In genomic region chr2:35747371-35748035, GRCm38 (mm10) we compare ENCODE assay signal across 17 mouse cellular contexts.
DNase-seq lines count a peak whose midpoint lies in the region; ATAC-seq and TF ChIP-seq lines count a peak whose summit lies in the region.
"Had no signal": no experiment of that assay in that cellular context is flagged by ENCODE, and none has a peak within 500 bp of the region (broad histone marks: within the 10 kb centered on the region; RNA-seq: fewer than 3 reads in every experiment).

No protein-coding gene starts in this region.

- H3K4me2 ChIP-seq in forebrain, embryonic 15.5 days (replicated peaks) = no peak overlapping the region
- H3K4me2 ChIP-seq in forebrain, embryonic 12.5 days = no peak overlapping the region
- no peak overlapping the region for H3K4me2 ChIP-seq in limb, embryonic 13.5 days (replicated peaks)
- H3K4me2 ChIP-seq: hindbrain, embryonic 15.5 days had no signal

- H3K9me3 ChIP-seq in forebrain, embryonic 15.5 days = no peaks in the 10 kb centered on the region
- no peaks in the 10 kb centered on the region for H3K9me3 ChIP-seq in forebrain, embryonic 12.5 days
- H3K9me3 ChIP-seq in limb, embryonic 13.5 days = no peaks in the 10 kb centered on the region
- H3K9me3 ChIP-seq: heart, embryonic 10.5 days; hindbrain, embryonic 15.5 days had no signal

- peak; percentile 36 for ATAC-seq in forebrain, embryonic 15.5 days (replicated peaks)
- no peak for ATAC-seq in forebrain, embryonic 12.5 days (ENCODE audit: low FRiP score)
- peak; percentile 48; the same call in 1 of the 2 replicates for ATAC-seq in limb, embryonic 13.5 days (ENCODE audit: low FRiP score, low read depth)
- ATAC-seq: activated CD4-positive, CD25-positive, alpha-beta regulatory T cell, adult 4 months; intestine, postnatal 0 days; liver, postnatal 0 days had no signal

- H3K27ac ChIP-seq in forebrain, embryonic 15.5 days (replicated peaks) = peak overlapping the region; percentile 90
- no peak overlapping the region for H3K27ac ChIP-seq in forebrain, embryonic 12.5 days
- peak overlapping the region; percentile 15; the same call in 1 of the 2 replicates for H3K27ac ChIP-seq in limb, embryonic 13.5 days
- H3K27ac ChIP-seq: heart, embryonic 10.5 days; hindbrain, embryonic 15.5 days had no signal

- H3K9ac ChIP-seq in forebrain, embryonic 15.5 days (replicated peaks) = no peak overlapping the region
- H3K9ac ChIP-seq in forebrain, embryonic 12.5 days = no peak overlapping the region
- no peak overlapping the region for H3K9ac ChIP-seq in limb, embryonic 13.5 days
- H3K9ac ChIP-seq: hindbrain, embryonic 15.5 days; liver, postnatal 0 days had no signal

- H3K4me1 ChIP-seq in forebrain, embryonic 15.5 days = peaks cover 52% of the 10 kb centered on the region
- peaks cover 31% of the 10 kb centered on the region for H3K4me1 ChIP-seq in forebrain, embryonic 12.5 days
- H3K4me1 ChIP-seq in limb, embryonic 13.5 days = peaks cover 63% of the 10 kb centered on the region

- DNase-seq in brain, embryonic 14.5 days (ENCODE audit: low read depth) = peak; percentile 68
- peak; percentile 69 for DNase-seq in cerebellum, adult 9-10 months
- DNase-seq in kidney, adult 11 months = no peak
- DNase-seq in retina, postnatal 1 day = no peak
- DNase-seq: adrenal gland, postnatal 25 days; heart, postnatal 10 days; kidney, postnatal 10 days; liver; liver, postnatal 0 days; thymus, postnatal 36 days had no signal

- no peaks in the 10 kb centered on the region for H3K36me3 ChIP-seq in forebrain, embryonic 15.5 days
- H3K36me3 ChIP-seq in forebrain, embryonic 12.5 days (replicated peaks) = no peaks in the 10 kb centered on the region
- no peaks in the 10 kb centered on the region for H3K36me3 ChIP-seq in limb, embryonic 13.5 days
- H3K36me3 ChIP-seq: heart, embryonic 10.5 days; hindbrain, embryonic 15.5 days had no signal

- no peak for TF ChIP-seq CTCF in brain, embryonic 14.5 days (IDR thresholded peaks at IDR 0.05; ENCODE audit: borderline replicate concordance, extremely low read depth, insufficient read depth, insufficient read length)

- no peak for TF ChIP-seq POLR2A in brain, embryonic 14.5 days (IDR thresholded peaks at IDR 0.05; ENCODE audit: borderline replicate concordance, extremely low read depth, insufficient read depth, insufficient read length, poor library complexity, severe bottlenecking)

- no peak overlapping the region for H3K4me3 ChIP-seq in forebrain, embryonic 15.5 days
- H3K4me3 ChIP-seq in forebrain, embryonic 12.5 days (replicated peaks) = no peak overlapping the region
- H3K4me3 ChIP-seq in limb, embryonic 13.5 days = no peak overlapping the region
- H3K4me3 ChIP-seq: heart, embryonic 10.5 days; hindbrain, embryonic 15.5 days had no signal

- no peaks in the 10 kb centered on the region for H3K27me3 ChIP-seq in forebrain, embryonic 15.5 days
- 0 out of 2 replicates have a peak, but pooled peaks cover 7% of the 10 kb centered on the region for H3K27me3 ChIP-seq in forebrain, embryonic 12.5 days
- no peaks in the 10 kb centered on the region for H3K27me3 ChIP-seq in limb, embryonic 13.5 days
- H3K27me3 ChIP-seq: hindbrain, embryonic 15.5 days had no signal

- WGBS in forebrain, embryonic 15.5 days = 46% methylated on average over 12 of the region's 12 CpGs
- WGBS in forebrain, embryonic 12.5 days = 80% methylated on average over 12 of the region's 12 CpGs
- WGBS in limb, embryonic 13.5 days = 39% methylated on average over 12 of the region's 12 CpGs

Comparison
In these comparisons a context has a peak if more than half of its experiments do, and no peak if none do; other contexts are left out.
1. DNase-seq: peak in brain, embryonic 14.5 days (single experiment) and cerebellum, adult 9-10 months (single experiment); none in kidney, adult 11 months (single experiment) and retina, postnatal 1 day (single experiment).